Comparison of ENCODE assay signal across 9 mouse cellular contexts in the genomic region with DNA sequence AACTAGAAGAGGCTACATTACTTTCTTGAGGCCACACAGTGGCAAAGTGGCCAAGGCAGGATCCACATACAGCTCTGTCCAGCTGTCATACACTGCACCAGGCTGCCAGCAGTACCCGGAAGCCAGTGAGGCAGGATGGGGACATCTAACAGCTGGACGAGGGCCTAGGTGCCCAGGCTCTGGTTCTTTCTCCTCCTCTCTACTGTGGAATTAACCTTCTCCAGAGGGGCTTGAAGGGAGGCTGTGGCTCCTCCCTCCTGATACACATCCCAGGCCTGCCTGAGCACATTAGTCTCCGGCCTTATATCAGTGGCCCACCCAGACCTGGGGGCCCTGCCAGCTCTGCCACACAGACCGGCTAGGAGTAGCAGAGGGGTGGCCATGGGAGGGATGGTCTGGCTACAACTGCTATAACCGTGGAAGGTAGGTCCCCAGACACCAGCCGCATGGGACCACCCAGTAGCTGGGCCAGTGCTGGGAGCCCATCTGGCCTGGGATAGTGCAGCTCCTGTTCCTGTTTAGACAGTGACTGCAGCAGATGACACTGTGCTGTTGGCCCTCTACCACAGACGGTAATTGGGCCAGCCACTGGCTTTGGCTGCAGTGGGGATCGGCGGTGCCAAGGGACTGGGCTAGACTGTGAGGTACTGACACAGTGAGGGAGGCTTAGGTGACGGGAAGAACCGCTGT. TPM values are rescaled to one million over a fixed set of nuclear protein-coding genes. Genes with fewer than 3 reads are reported as not detected.
DNase-seq lines count a peak whose midpoint lies in the region; ATAC-seq and TF ChIP-seq lines count a peak whose summit lies in the region.
"Had no signal": no experiment of that assay in that cellular context is flagged by ENCODE, and none has a peak within 500 bp of the region (broad histone marks: within the 10 kb centered on the region; RNA-seq: fewer than 3 reads in every experiment).

No protein-coding gene starts in this region.

- no peaks in the 10 kb centered on the region for H3K27me3 ChIP-seq in liver, adult 2 months (ENCODE audit: control insufficient read depth, insufficient read depth, low read length)
- no peaks in the 10 kb centered on the region for H3K27me3 ChIP-seq in heart, embryonic 14.5 days (ENCODE audit: control insufficient read depth, insufficient read depth, low read length)
- no peaks in the 10 kb centered on the region for H3K27me3 ChIP-seq in liver, embryonic 12.5 days (replicated peaks)
- H3K27me3 ChIP-seq: Patski had no signal

- no peaks in the 10 kb centered on the region for H3K9me3 ChIP-seq in heart, embryonic 14.5 days (ENCODE audit: control insufficient read depth, low read length)
- H3K9me3 ChIP-seq in liver, embryonic 12.5 days (replicated peaks): no peaks in the 10 kb centered on the region

- ATAC-seq in heart, embryonic 14.5 days (ENCODE audit: insufficient number of reproducible peaks, insufficient read depth, low FRiP score, low read depth): no peak
- 0 out of 2 replicates have a peak, but pooled peaks have one; percentile 24 for ATAC-seq in liver, embryonic 12.5 days
- no peak for ATAC-seq in inflammation-experienced regulatory T-cells, adult 6 months
- ATAC-seq in megakaryocyte, adult 5-6 weeks (ENCODE audit: poor library complexity, severe bottlenecking): no peak
- ATAC-seq: Patski had no signal

- H3K36me3 ChIP-seq in liver, adult 2 months (ENCODE audit: control insufficient read depth, insufficient read depth, low read length): no peaks in the 10 kb centered on the region
- H3K36me3 ChIP-seq in heart, embryonic 14.5 days (ENCODE audit: control insufficient read depth, insufficient read depth, low read length): no peaks in the 10 kb centered on the region
- no peaks in the 10 kb centered on the region for H3K36me3 ChIP-seq in liver, embryonic 12.5 days

- peaks cover 9% of the 10 kb centered on the region for H3K4me1 ChIP-seq in liver, adult 2 months (ENCODE audit: control insufficient read depth, insufficient read depth, low read length)
- H3K4me1 ChIP-seq in heart, embryonic 14.5 days (ENCODE audit: control insufficient read depth in 2 of 2, insufficient read depth in 2 of 2, low read length in 2 of 2): peaks cover 24 to 26% of the 10 kb centered on the region in 2 experiments
- H3K4me1 ChIP-seq in liver, embryonic 12.5 days: peaks cover 23% of the 10 kb centered on the region

- WGBS in liver, adult 2 months: 51% methylated on average over 11 of the region's 11 CpGs
- WGBS in heart, embryonic 14.5 days: 50% methylated on average over 11 of the region's 11 CpGs
- WGBS in liver, embryonic 12.5 days (ENCODE audit: insufficient replicate concordance): 66% methylated on average over 11 of the region's 11 CpGs

- peak overlapping the region; percentile 45 for H3K4me2 ChIP-seq in heart, embryonic 14.5 days (ENCODE audit: low read length)
- H3K4me2 ChIP-seq in liver, embryonic 12.5 days: no peak overlapping the region

- TF ChIP-seq CTCF in liver, adult 2 months (IDR thresholded peaks at IDR 0.05; ENCODE audit: low read depth, low read length): no peak

- peak; percentile 64 for DNase-seq in liver, adult 2 months (ENCODE audit: extremely low read depth, low read depth, low spot score)
- no peak for DNase-seq in liver
- peak; percentile 68 to 74 for DNase-seq in cerebellum, postnatal 36 days
- no peak for DNase-seq in thymus, postnatal 25 days

- no peaks in the 10 kb centered on the region for H3K79me2 ChIP-seq in liver, adult 2 months (ENCODE audit: control insufficient read depth, insufficient read depth, low read length)

- H3K4me3 ChIP-seq in liver, adult 2 months (ENCODE audit: insufficient read depth, low read depth, low read length): peak overlapping the region; percentile 11; the same call in 1 of the 2 replicates
- H3K4me3 ChIP-seq in heart, embryonic 14.5 days (ENCODE audit: control insufficient read depth in 1 of 2, insufficient read depth in 1 of 2, low read depth in 1 of 2, low read length in 2 of 2): no peak overlapping the region
- H3K4me3 ChIP-seq in liver, embryonic 12.5 days: no peak overlapping the region

- TF ChIP-seq POLR2A in liver, adult 2 months (IDR thresholded peaks at IDR 0.05; ENCODE audit: extremely low read depth, insufficient read depth, low read length): no peak

- peak overlapping the region; percentile 53 for H3K27ac ChIP-seq in liver, adult 2 months (replicated peaks; ENCODE audit: insufficient read depth, low read depth, low read length)
- peak overlapping the region; percentile 14 to 87; a peak in 3 of 4 replicates for H3K27ac ChIP-seq in heart, embryonic 14.5 days (replicated peaks in 1 of 2; ENCODE audit: control insufficient read depth in 1 of 2, insufficient read depth in 1 of 2, low read depth in 2 of 2, low read length in 2 of 2)
- H3K27ac ChIP-seq in liver, embryonic 12.5 days: 0 out of 2 replicates have a peak overlapping the region, but pooled peaks have one; percentile 12

- peak overlapping the region; percentile 6; the same call in 1 of the 2 replicates for H3K9ac ChIP-seq in liver, adult 2 months (ENCODE audit: low read depth, low read length)
- peak overlapping the region; percentile 51 for H3K9ac ChIP-seq in heart, embryonic 14.5 days (ENCODE audit: low read length)
- no peak overlapping the region for H3K9ac ChIP-seq in liver, embryonic 12.5 days

RNA-seq across cellular contexts. Expression of gene Angptl2, which starts 37.5 kb away (rescaled TPM):
- 11.3 and 15.4 TPM in 2 replicates for total RNA-seq in liver, adult 2 months (2014; rRNA removed)
- polyA plus RNA-seq in liver, adult 2 months (2012; rRNA removed): 16.4 and 17.0 TPM in 2 replicates
- 51.4 and 58.2 TPM in 2 replicates for polyA plus RNA-seq in heart, embryonic 14.5 days (2014; fragmentation: Nextera tagmentation; extraction: Ambion mirVana)
- polyA plus RNA-seq in liver, embryonic 12.5 days (2016; fragmentation: Nextera tagmentation; extraction: Ambion mirVana): 5.0 and 5.2 TPM in 2 replicates
- 10 to 100 TPM; 17.1 to 19.5 (median 19.3) TPM for polyA plus RNA-seq in inflammation-experienced regulatory T-cells, adult 6 months (2017; shearing (Covaris generic))
- total RNA-seq in megakaryocyte, adult 5-6 weeks (2015): 4.2 and 5.0 TPM in 2 replicates
- 9.8 and 11.4 TPM in 2 replicates for total RNA-seq in megakaryocyte, adult 5-6 weeks (2017)

RNA-seq across cellular contexts. Expression of gene Garnl3, which starts 46.9 kb away (rescaled TPM):
- total RNA-seq in liver, adult 2 months (2014; rRNA removed): 0.27 and 0.28 TPM in 2 replicates
- polyA plus RNA-seq in liver, adult 2 months (2012; rRNA removed): 0.11 and 0.17 TPM in 2 replicates
- 9.0 and 11.0 TPM in 2 replicates for polyA plus RNA-seq in heart, embryonic 14.5 days (2014; fragmentation: Nextera tagmentation; extraction: Ambion mirVana)
- polyA plus RNA-seq in liver, embryonic 12.5 days (2016; fragmentation: Nextera tagmentation; extraction: Ambion mirVana): 2.1 and 2.3 TPM in 2 replicates
- polyA plus RNA-seq in inflammation-experienced regulatory T-cells, adult 6 months (2017; shearing (Covaris generic)): under 1 TPM in 2 of 3 experiments, not detected in 1; 0.18 to 0.44 TPM
- total RNA-seq in megakaryocyte, adult 5-6 weeks (2015): 0.20 and 0.82 TPM in 2 replicates
- total RNA-seq in megakaryocyte, adult 5-6 weeks (2017): 2.7 and 5.7 TPM in 2 replicates

Comparison
In these comparisons a context has a peak if more than half of its experiments do, and no peak if none do; other contexts are left out.
1. DNase-seq: peak in liver, adult 2 months (single experiment) and cerebellum, postnatal 36 days (2 of 2); none in liver (single experiment) and thymus, postnatal 25 days (single experiment).
2. Peak in every context shown above with its lines, with median percentiles within 50 percentile points of each other: H3K27ac ChIP-seq.